Mouse (Mus musculus) cerebellum, adult 2 months (tissue): ENCODE measurements around the gene Siah1b.

ENCODE experiments used
- CTCF ChIP-seq: fragments of 200-500 bp; IDR thresholded peaks from 2 replicates; pipeline ENCODE4 v1.5.1; 2011; ENCODE audit warnings: low read depth, mild to moderate bottlenecking, control low read depth, low read length, moderate library complexity, borderline replicate concordance; ENCODE audit not compliant: insufficient read depth
- POLR2A ChIP-seq: fragments of 200-500 bp; IDR thresholded peaks from 2 replicates; pipeline ENCODE4 v1.6.1; 2011; ENCODE audit warnings: low read length, control low read depth, borderline replicate concordance; ENCODE audit not compliant: insufficient read depth

GRCm38 (mm10) chrX:164101483-164101882, 25.2 kb upstream of the Siah1b start:
- TF ChIP-seq CTCF (no peak), POLR2A (no peak)
